Mouse (Mus musculus) embryonic fibroblast, embryonic 13.5 days (primary cell): ENCODE data around the gene Spns2.

Source experiments
- CTCF ChIP-seq: IDR thresholded peaks from 2 replicates; pipeline ENCODE4 v1.5.1; 2011; ENCODE audit warnings: mild to moderate bottlenecking, control low read depth, low read length, moderate library complexity, borderline replicate concordance; ENCODE audit not compliant: insufficient read depth
- POLR2A ChIP-seq: IDR thresholded peaks from 2 replicates; pipeline ENCODE4 v1.6.1; 2011; ENCODE audit warnings: low read depth, mild to moderate bottlenecking, control low read depth, low read length, moderate library complexity

DNA sequence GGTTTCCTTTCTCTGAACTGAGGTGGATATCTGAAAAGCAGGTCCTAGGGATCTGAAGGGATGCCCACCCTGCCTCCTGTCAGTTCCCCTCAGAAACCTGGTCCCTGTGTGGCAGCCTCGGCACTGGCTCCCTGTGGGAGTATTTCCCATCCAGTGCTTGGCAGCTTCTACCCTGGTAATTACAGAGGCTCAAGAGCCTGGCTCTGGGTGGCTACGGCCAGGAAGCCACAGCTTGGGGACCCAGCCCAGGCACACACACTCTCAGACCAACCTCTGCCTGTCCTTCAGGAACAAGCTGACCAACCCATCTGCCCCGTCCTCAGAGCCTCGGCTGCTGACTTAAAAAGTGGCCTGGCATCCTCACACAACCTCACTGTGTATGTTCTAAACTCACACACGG lies 8.4 kb downstream of the Spns2 start:
- TF ChIP-seq POLR2A (no peak), CTCF (no peak)
